Mouse (Mus musculus) monocyte, adult 2 months (primary cell): Measurements from ENCODE around the gene Setdb2.

Source experiments
- DNase-seq, 2 experiments: peaks; one replicate each; pipeline ENCODE4 v3.0.0; 2022; ENCODE audit warnings: low spot score in 2 of 2, low read depth in 1 of 2

The Setdb2 gene

GRCm38 (mm10) chr14:59370348-59371068 lies 70.2 kb downstream of the Setdb2 start:
- no peak for DNase-seq

- DNase-seq = no peak
Measured at GRCm38 (mm10) chr14:59366386-59367105, 74.1 kb downstream of the Setdb2 start.

GRCm38 (mm10) chr14:59365244-59365644 lies 75.4 kb downstream of the Setdb2 start, which contains the start of gene Phf11d:
Gene Phf11d, minus strand, starts transcription at chr14:59365470.
- peak; percentile 26 to 38 for DNase-seq
